Mouse (Mus musculus): ENCODE measurements around the gene Ckap5. TPM values are rescaled to one million over a fixed set of nuclear protein-coding genes. Genes with fewer than 3 reads are reported as not detected.
"Not testable (repeated sequence)": the region's sequence is repeated elsewhere in the genome, so short reads cannot be mapped to it uniquely, and the experiment has no call there.

Gene Ckap5
- polyA plus RNA-seq, 1 experiment from 2014 or later: 127 TPM

- WGBS: 0% methylated on average over 15 of the region's 15 CpGs
These were observed 555 bp downstream of the Ckap5 start for GRCm38 (mm10) chr2:91527147-91527486.

GRCm38 (mm10) chr2:91537588-91538205, 11.1 kb downstream of the Ckap5 start:
- 4% methylated on average over 17 of the region's 17 CpGs for WGBS
- Histone ChIP-seq H3K4me1 (peaks cover 8% of the 10 kb centered on the region), H3K27ac (no peak overlapping the region), H3K9ac (0 out of 2 replicates have a peak overlapping the region, but pooled peaks have one; percentile 21), H3K9me3 (no peaks in the 10 kb centered on the region), H3K4me2 (replicated peaks) (peak overlapping the region; percentile 61), H3K36me3 (no peaks in the 10 kb centered on the region), H3K4me3 (peak overlapping the region; percentile 34), H3K27me3 (replicated peaks) (no peaks in the 10 kb centered on the region)
- peak; percentile 72 for ATAC-seq (ENCODE audit: low FRiP score, low read depth)

More at GRCm38 (mm10) chr2:91527147-91527486, 555 bp downstream of the Ckap5 start:
- H3K4me3 ChIP-seq: peak overlapping the region; percentile 98
- no peaks in the 10 kb centered on the region for H3K9me3 ChIP-seq
- ATAC-seq (ENCODE audit: low FRiP score, low read depth): peak; percentile 85
- H3K4me2 ChIP-seq (replicated peaks): peak overlapping the region; percentile 78
- peak overlapping the region; percentile 95 for H3K9ac ChIP-seq
- peaks cover 11% of the 10 kb centered on the region for H3K36me3 ChIP-seq
- H3K27ac ChIP-seq: peak overlapping the region; percentile 65
- H3K4me1 ChIP-seq: peaks cover 8% of the 10 kb centered on the region; the same call in 1 of the 2 replicates
- no peaks in the 10 kb centered on the region for H3K27me3 ChIP-seq (replicated peaks)

GRCm38 (mm10) chr2:91568125-91568524, 41.6 kb downstream of the Ckap5 start:
- WGBS: 95% methylated on average over 2 of the region's 2 CpGs
- Histone ChIP-seq H3K27me3 (replicated peaks) (no peaks in the 10 kb centered on the region), H3K36me3 (peaks cover 72% of the 10 kb centered on the region), H3K4me3 (no peak overlapping the region), H3K9me3 (no peaks in the 10 kb centered on the region), H3K27ac (no peak overlapping the region), H3K4me1 (no peaks in the 10 kb centered on the region), H3K9ac (no peak overlapping the region), H3K4me2 (replicated peaks) (no peak overlapping the region)
- no peak for ATAC-seq (ENCODE audit: low FRiP score, low read depth)

GRCm38 (mm10) chr2:91580894-91581293, 54.3 kb downstream of the Ckap5 start:
- H3K36me3 ChIP-seq: peaks cover 60% of the 10 kb centered on the region
- no peak overlapping the region for H3K4me3 ChIP-seq
- H3K27me3 ChIP-seq (replicated peaks): no peaks in the 10 kb centered on the region
- 91% methylated on average over 1 of the region's 1 CpGs for WGBS
- H3K4me2 ChIP-seq (replicated peaks): no peak overlapping the region
- no peaks in the 10 kb centered on the region for H3K4me1 ChIP-seq
- no peak overlapping the region for H3K9ac ChIP-seq
- no peak overlapping the region for H3K27ac ChIP-seq
- no peaks in the 10 kb centered on the region for H3K9me3 ChIP-seq
- ATAC-seq (ENCODE audit: low FRiP score, low read depth): no peak

- H3K36me3 ChIP-seq: peaks cover 65% of the 10 kb centered on the region
These were observed 59.7 kb downstream of the Ckap5 start for GRCm38 (mm10) chr2:91586242-91586641.

GRCm38 (mm10) chr2:91600475-91600874, 73.9 kb downstream of the Ckap5 start:
- H3K9ac ChIP-seq: no peak overlapping the region
- no peak for ATAC-seq (ENCODE audit: low FRiP score, low read depth)
- no peaks in the 10 kb centered on the region for H3K27me3 ChIP-seq (replicated peaks)
- H3K4me2 ChIP-seq (replicated peaks): no peak overlapping the region
- no peaks in the 10 kb centered on the region for H3K4me1 ChIP-seq
- no peak overlapping the region for H3K27ac ChIP-seq
- 97% methylated on average over 4 of the region's 4 CpGs for WGBS
- no peaks in the 10 kb centered on the region for H3K9me3 ChIP-seq
- H3K4me3 ChIP-seq: no peak overlapping the region
- peaks cover 78% of the 10 kb centered on the region for H3K36me3 ChIP-seq

More at GRCm38 (mm10) chr2:91586242-91586641, 59.7 kb downstream of the Ckap5 start:
- H3K27me3 ChIP-seq (replicated peaks): no peaks in the 10 kb centered on the region
- H3K4me1 ChIP-seq: no peaks in the 10 kb centered on the region
- no peak overlapping the region for H3K9ac ChIP-seq
- H3K9me3 ChIP-seq: no peaks in the 10 kb centered on the region
- ATAC-seq (ENCODE audit: low FRiP score, low read depth): no peak
- no peak overlapping the region for H3K4me3 ChIP-seq
- no peak overlapping the region for H3K27ac ChIP-seq
- H3K4me2 ChIP-seq (replicated peaks): no peak overlapping the region
- WGBS: 95% methylated on average over 1 of the region's 1 CpGs

GRCm38 (mm10) chr2:91602389-91602788, 75.8 kb downstream of the Ckap5 start:
- no peaks in the 10 kb centered on the region for H3K27me3 ChIP-seq (replicated peaks)
- no peak overlapping the region for H3K9ac ChIP-seq
- peaks cover 77% of the 10 kb centered on the region for H3K36me3 ChIP-seq
- no peak overlapping the region for H3K4me2 ChIP-seq (replicated peaks)
- H3K9me3 ChIP-seq: no peaks in the 10 kb centered on the region
- H3K4me1 ChIP-seq: no peaks in the 10 kb centered on the region
- no peak for ATAC-seq (ENCODE audit: low FRiP score, low read depth)
- no peak overlapping the region for H3K4me3 ChIP-seq
- H3K27ac ChIP-seq: no peak overlapping the region
- 96% methylated on average over 4 of the region's 4 CpGs for WGBS

GRCm38 (mm10) chr2:91609370-91609769, 82.8 kb downstream of the Ckap5 start:
- peaks cover 69% of the 10 kb centered on the region for H3K36me3 ChIP-seq
- not testable (repeated sequence) for ATAC-seq (ENCODE audit: low FRiP score, low read depth)

GRCm38 (mm10) chr2:91622356-91622755, 95.8 kb downstream of the Ckap5 start:
- Histone ChIP-seq H3K36me3 (peaks cover 52% of the 10 kb centered on the region), H3K27me3 (replicated peaks) (no peaks in the 10 kb centered on the region), H3K27ac (no peak overlapping the region), H3K9me3 (no peaks in the 10 kb centered on the region), H3K4me1 (no peaks in the 10 kb centered on the region), H3K4me2 (replicated peaks) (no peak overlapping the region), H3K4me3 (no peak overlapping the region), H3K9ac (no peak overlapping the region)
- WGBS: 96% methylated on average over 5 of the region's 5 CpGs
- no peak for ATAC-seq (ENCODE audit: low FRiP score, low read depth)

More at GRCm38 (mm10) chr2:91609370-91609769, 82.8 kb downstream of the Ckap5 start:
- not testable (repeated sequence) for H3K4me1 ChIP-seq; H3K27ac ChIP-seq; H3K27me3 ChIP-seq (replicated peaks); H3K9ac ChIP-seq; H3K4me3 ChIP-seq; H3K9me3 ChIP-seq; H3K4me2 ChIP-seq (replicated peaks)

GRCm38 (mm10) chr2:91623366-91623765, 96.8 kb downstream of the Ckap5 start:
- WGBS: 94% methylated on average over 7 of the region's 7 CpGs
- peaks cover 42% of the 10 kb centered on the region for H3K36me3 ChIP-seq

GRCm38 (mm10) chr2:91627486-91627885, 100.9 kb downstream of the Ckap5 start:
- no peak for ATAC-seq (ENCODE audit: low FRiP score, low read depth)
- WGBS: 80% methylated on average over 5 of the region's 5 CpGs
- Histone ChIP-seq H3K27ac (no peak overlapping the region), H3K4me3 (no peak overlapping the region), H3K27me3 (replicated peaks) (no peaks in the 10 kb centered on the region), H3K9ac (no peak overlapping the region), H3K9me3 (no peaks in the 10 kb centered on the region), H3K4me1 (no peaks in the 10 kb centered on the region), H3K36me3 (peaks cover 8% of the 10 kb centered on the region), H3K4me2 (replicated peaks) (no peak overlapping the region)

More at GRCm38 (mm10) chr2:91623366-91623765, 96.8 kb downstream of the Ckap5 start:
- H3K27ac ChIP-seq; H3K27me3 ChIP-seq (replicated peaks); H3K4me1 ChIP-seq; ATAC-seq (ENCODE audit: low FRiP score, low read depth); H3K4me3 ChIP-seq; H3K9ac ChIP-seq; H3K4me2 ChIP-seq (replicated peaks); H3K9me3 ChIP-seq: not testable (repeated sequence)

GRCm38 (mm10) chr2:91628171-91628570, 101.6 kb downstream of the Ckap5 start:
- Histone ChIP-seq H3K4me1 (no peaks in the 10 kb centered on the region), H3K4me2 (replicated peaks) (no peak overlapping the region), H3K36me3 (peaks cover 3% of the 10 kb centered on the region; the same call in 1 of the 2 replicates), H3K27me3 (replicated peaks) (no peaks in the 10 kb centered on the region), H3K9ac (no peak overlapping the region), H3K27ac (no peak overlapping the region), H3K9me3 (no peaks in the 10 kb centered on the region), H3K4me3 (no peak overlapping the region)
- 88% methylated on average over 8 of the region's 8 CpGs for WGBS
- ATAC-seq (ENCODE audit: low FRiP score, low read depth): no peak

- H3K27me3 ChIP-seq (replicated peaks): no peaks in the 10 kb centered on the region
- 85% methylated on average over 18 of the region's 18 CpGs for WGBS
These were observed 103.1 kb downstream of the Ckap5 start for GRCm38 (mm10) chr2:91629682-91630081.

More at GRCm38 (mm10) chr2:91629682-91630081, 103.1 kb downstream of the Ckap5 start:
- Histone ChIP-seq H3K27ac (no peak overlapping the region), H3K36me3 (no peaks in the 10 kb centered on the region), H3K4me1 (no peaks in the 10 kb centered on the region), H3K9me3 (no peaks in the 10 kb centered on the region), H3K4me2 (replicated peaks) (no peak overlapping the region), H3K9ac (no peak overlapping the region), H3K4me3 (no peak overlapping the region)
- no peak for ATAC-seq (ENCODE audit: low FRiP score, low read depth)

Measured in neural tube, embryonic 12.5 days (tissue).